Mouse (Mus musculus): ENCODE measurements around the gene Lmbr1. TPM values are rescaled to one million over a fixed set of nuclear protein-coding genes. Genes with fewer than 3 reads are reported as not detected.

The Lmbr1 gene
- polyA plus RNA-seq, 1 experiment from 2014 or later, result 46.2 TPM

DNA sequence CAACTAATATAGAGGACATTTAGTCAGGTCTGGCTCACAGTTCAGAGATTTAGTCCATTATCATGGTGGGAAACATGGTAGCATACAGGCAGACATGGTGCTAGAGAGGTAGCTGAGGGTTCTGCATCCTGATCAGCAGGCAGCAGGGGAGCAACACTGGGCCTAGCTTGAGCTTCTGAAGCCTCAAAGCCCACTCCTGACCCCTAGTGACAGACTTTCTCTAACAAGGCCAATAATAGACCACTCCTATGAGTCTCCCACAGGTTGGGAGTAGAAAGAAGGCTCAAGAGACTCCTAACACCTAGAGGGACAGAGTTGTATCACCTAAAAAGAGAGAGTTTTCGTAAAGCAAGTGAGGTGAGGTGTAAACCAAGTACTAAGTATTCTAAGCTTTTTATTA, 4.6 kb upstream of the Lmbr1 start:
- 81% methylated on average over 1 of the region's 1 CpGs for WGBS

DNA sequence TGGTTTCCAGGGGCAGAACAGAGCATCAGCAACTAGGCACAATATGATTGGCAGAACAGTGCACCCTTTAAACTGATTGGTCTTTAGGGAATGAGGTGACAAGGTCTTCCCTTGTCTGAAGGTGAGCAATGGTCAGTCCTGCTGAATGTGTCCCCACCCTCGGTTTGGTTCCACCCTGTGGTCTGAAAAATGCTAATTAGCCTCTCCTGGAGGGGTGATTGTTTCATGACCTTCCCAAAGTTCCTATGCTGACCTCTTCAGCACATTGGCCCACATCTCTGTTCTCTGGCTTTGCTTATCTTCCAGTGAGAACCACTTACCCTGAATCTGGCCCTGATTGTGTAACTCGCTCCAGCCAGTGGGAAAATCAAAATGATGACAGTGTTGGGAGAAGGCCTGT, 1.9 kb upstream of the Lmbr1 start:
- H3K9ac ChIP-seq (ENCODE audit: low read depth, low read length), result no peak overlapping the region
- no peak overlapping the region for H3K27ac ChIP-seq (ENCODE audit: low read length)
- H3K27me3 ChIP-seq (ENCODE audit: control insufficient read depth, insufficient read depth, low read depth, low read length), result no peaks in the 10 kb centered on the region
- no peak overlapping the region for H3K4me3 ChIP-seq (ENCODE audit: low read depth, low read length)
- peaks cover 12% of the 10 kb centered on the region for H3K4me1 ChIP-seq (ENCODE audit: control insufficient read depth, insufficient read depth, low read length)
- 79% methylated on average over 2 of the region's 2 CpGs for WGBS
- H3K9me3 ChIP-seq (replicated peaks; ENCODE audit: control insufficient read depth, low read length, poor library complexity, severe bottlenecking), result no peaks in the 10 kb centered on the region
- ATAC-seq, result no peak
- no peaks in the 10 kb centered on the region for H3K36me3 ChIP-seq (ENCODE audit: control insufficient read depth, insufficient read depth, low read length)
- H3K4me2 ChIP-seq (ENCODE audit: low read length), result no peak overlapping the region

More for the DNA sequence above, 4.6 kb upstream of the Lmbr1 start:
- no peaks in the 10 kb centered on the region; the same call in 1 of the 2 replicates for H3K27me3 ChIP-seq (ENCODE audit: control insufficient read depth, insufficient read depth, low read depth, low read length)
- H3K27ac ChIP-seq (ENCODE audit: low read length), result no peak overlapping the region
- H3K4me1 ChIP-seq (ENCODE audit: control insufficient read depth, insufficient read depth, low read length), result peaks cover 6% of the 10 kb centered on the region
- no peak overlapping the region for H3K9ac ChIP-seq (ENCODE audit: low read depth, low read length)
- no peaks in the 10 kb centered on the region for H3K9me3 ChIP-seq (replicated peaks; ENCODE audit: control insufficient read depth, low read length, poor library complexity, severe bottlenecking)
- H3K4me3 ChIP-seq (ENCODE audit: low read depth, low read length), result no peak overlapping the region
- H3K4me2 ChIP-seq (ENCODE audit: low read length), result no peak overlapping the region
- ATAC-seq, result no peak
- no peaks in the 10 kb centered on the region for H3K36me3 ChIP-seq (ENCODE audit: control insufficient read depth, insufficient read depth, low read length)

DNA sequence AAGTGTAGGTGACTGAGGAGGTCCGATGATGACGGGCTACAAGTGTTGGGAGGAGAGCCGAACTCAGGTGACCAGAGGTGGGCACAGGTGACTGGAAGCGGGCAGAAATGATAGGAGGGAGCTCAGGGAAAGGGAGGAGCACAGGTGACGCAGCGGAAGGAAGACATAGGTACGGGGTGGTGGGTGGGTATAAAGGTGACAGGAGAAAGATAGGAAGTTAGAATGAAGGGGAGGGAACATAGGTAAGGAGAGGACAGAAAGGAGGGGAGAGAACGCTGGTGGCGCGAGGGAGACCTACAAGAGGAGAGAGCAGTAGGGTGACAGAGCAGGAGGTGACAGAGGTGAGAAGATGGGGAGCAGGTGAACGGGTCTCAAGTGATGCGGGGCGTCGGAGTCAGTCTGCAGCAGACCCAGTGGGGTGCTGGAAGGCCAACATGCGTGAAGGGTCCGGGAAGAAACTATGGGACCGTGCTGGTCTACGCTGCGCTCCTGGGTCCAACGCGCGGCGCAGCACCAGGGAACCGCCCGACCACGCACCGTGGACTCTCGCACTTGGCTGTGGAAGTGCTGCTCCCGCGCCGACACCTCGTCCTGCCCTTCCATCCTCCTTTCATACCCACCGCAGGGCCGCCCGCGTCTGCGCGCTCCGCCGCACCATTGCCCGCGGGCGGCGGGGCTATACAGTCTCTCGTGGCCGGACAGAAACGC, 446 bp downstream of the Lmbr1 start:
- Histone ChIP-seq H3K9me3 (replicated peaks; ENCODE audit: control insufficient read depth, low read length, poor library complexity, severe bottlenecking) (no peaks in the 10 kb centered on the region), H3K9ac (ENCODE audit: low read depth, low read length) (peak overlapping the region; percentile 97), H3K27ac (ENCODE audit: low read length) (peak overlapping the region; percentile 84), H3K4me2 (ENCODE audit: low read length) (peak overlapping the region; percentile 95), H3K4me1 (ENCODE audit: control insufficient read depth, insufficient read depth, low read length) (peaks cover 12% of the 10 kb centered on the region), H3K27me3 (ENCODE audit: control insufficient read depth, insufficient read depth, low read depth, low read length) (no peaks in the 10 kb centered on the region), H3K36me3 (ENCODE audit: control insufficient read depth, insufficient read depth, low read length) (no peaks in the 10 kb centered on the region), H3K4me3 (ENCODE audit: low read depth, low read length) (peak overlapping the region; percentile 94)
- ATAC-seq, result peak; percentile 89
- WGBS, result under 1% methylated on average over 46 of the region's 47 CpGs

DNA sequence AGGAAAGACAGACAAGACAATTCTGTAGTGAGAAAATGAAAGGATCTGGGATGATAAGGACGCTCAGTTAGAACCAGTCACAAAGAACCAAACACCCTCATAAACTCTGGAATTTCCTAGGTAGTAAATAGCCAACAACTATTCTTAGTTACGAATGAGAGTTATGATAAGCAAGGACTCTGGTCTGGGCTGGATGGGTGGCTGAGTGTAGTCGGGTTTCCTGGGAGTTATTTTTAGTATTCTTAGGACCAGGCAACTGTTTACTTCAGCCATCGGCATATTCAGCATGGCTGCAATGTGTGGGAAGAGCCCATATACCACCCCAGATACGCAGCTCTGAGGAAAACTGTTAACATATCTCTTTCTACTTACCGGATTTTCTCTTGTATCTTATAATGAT, 14.7 kb downstream of the Lmbr1 start:
- Histone ChIP-seq H3K27me3 (ENCODE audit: control insufficient read depth, insufficient read depth, low read depth, low read length) (no peaks in the 10 kb centered on the region), H3K9me3 (replicated peaks; ENCODE audit: control insufficient read depth, low read length, poor library complexity, severe bottlenecking) (no peaks in the 10 kb centered on the region), H3K4me1 (ENCODE audit: control insufficient read depth, insufficient read depth, low read length) (no peaks in the 10 kb centered on the region), H3K4me2 (ENCODE audit: low read length) (no peak overlapping the region), H3K36me3 (ENCODE audit: control insufficient read depth, insufficient read depth, low read length) (peaks cover 28% of the 10 kb centered on the region), H3K9ac (ENCODE audit: low read depth, low read length) (no peak overlapping the region), H3K4me3 (ENCODE audit: low read depth, low read length) (no peak overlapping the region), H3K27ac (ENCODE audit: low read length) (no peak overlapping the region)
- 93% methylated on average over 6 of the region's 6 CpGs for WGBS
- no peak for ATAC-seq

DNA sequence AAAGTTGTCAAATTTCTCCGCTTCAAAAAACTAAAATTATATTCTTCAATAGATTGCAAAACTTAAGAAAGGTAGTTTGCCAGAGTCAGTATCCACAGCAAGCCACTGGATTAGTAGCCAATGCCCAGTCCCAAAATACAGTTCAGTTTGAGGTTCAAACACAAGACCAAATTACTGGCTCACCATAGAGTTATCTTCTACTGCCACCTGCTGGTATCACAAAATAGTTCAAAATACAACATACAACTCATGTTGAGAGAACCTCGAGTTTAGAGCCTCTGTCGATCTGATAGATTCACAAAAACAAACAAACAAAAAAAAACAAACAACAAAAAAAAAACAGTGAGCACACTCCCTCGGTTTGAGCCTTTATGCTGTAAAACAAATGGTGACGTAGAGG, 42.4 kb downstream of the Lmbr1 start:
- H3K4me2 ChIP-seq (ENCODE audit: low read length), result no peak overlapping the region
- H3K36me3 ChIP-seq (ENCODE audit: control insufficient read depth, insufficient read depth, low read length), result no peaks in the 10 kb centered on the region
- no peaks in the 10 kb centered on the region for H3K4me1 ChIP-seq (ENCODE audit: control insufficient read depth, insufficient read depth, low read length)
- H3K9ac ChIP-seq (ENCODE audit: low read depth, low read length), result no peak overlapping the region
- no peaks in the 10 kb centered on the region for H3K27me3 ChIP-seq (ENCODE audit: control insufficient read depth, insufficient read depth, low read depth, low read length)
- no peak for ATAC-seq
- no peak overlapping the region for H3K27ac ChIP-seq (ENCODE audit: low read length)
- no peaks in the 10 kb centered on the region for H3K9me3 ChIP-seq (replicated peaks; ENCODE audit: control insufficient read depth, low read length, poor library complexity, severe bottlenecking)
- H3K4me3 ChIP-seq (ENCODE audit: low read depth, low read length), result no peak overlapping the region
- 66% methylated on average over 5 of the region's 5 CpGs for WGBS

DNA sequence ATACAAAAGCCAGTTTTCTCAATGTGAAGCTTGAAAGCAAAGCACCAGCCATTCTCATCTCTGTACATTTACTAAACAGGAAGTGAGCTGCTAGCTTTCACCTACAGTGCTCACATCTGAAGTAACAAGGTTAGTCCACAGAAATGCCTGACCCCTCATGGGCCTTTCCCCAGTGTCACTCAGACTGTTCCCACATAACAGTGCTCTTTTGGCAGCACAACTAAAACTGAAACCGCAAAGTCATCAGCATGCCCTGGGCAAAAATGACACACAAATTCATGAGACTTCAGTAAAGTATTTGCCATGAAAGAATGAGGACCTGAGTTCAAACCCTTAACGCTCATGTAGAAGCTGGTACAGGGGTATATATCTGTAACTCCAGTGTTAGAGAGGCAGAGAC, 55.7 kb downstream of the Lmbr1 start:
- no peak overlapping the region for H3K4me3 ChIP-seq (ENCODE audit: low read depth, low read length)
- no peak overlapping the region for H3K27ac ChIP-seq (ENCODE audit: low read length)
- no peaks in the 10 kb centered on the region for H3K4me1 ChIP-seq (ENCODE audit: control insufficient read depth, insufficient read depth, low read length)
- no peak overlapping the region for H3K9ac ChIP-seq (ENCODE audit: low read depth, low read length)
- no peak overlapping the region for H3K4me2 ChIP-seq (ENCODE audit: low read length)
- no peak for ATAC-seq
- H3K36me3 ChIP-seq (ENCODE audit: control insufficient read depth, insufficient read depth, low read length), result no peaks in the 10 kb centered on the region
- no peaks in the 10 kb centered on the region for H3K9me3 ChIP-seq (replicated peaks; ENCODE audit: control insufficient read depth, low read length, poor library complexity, severe bottlenecking)
- H3K27me3 ChIP-seq (ENCODE audit: control insufficient read depth, insufficient read depth, low read depth, low read length), result no peaks in the 10 kb centered on the region
- WGBS, result 93% methylated on average over 2 of the region's 2 CpGs

DNA sequence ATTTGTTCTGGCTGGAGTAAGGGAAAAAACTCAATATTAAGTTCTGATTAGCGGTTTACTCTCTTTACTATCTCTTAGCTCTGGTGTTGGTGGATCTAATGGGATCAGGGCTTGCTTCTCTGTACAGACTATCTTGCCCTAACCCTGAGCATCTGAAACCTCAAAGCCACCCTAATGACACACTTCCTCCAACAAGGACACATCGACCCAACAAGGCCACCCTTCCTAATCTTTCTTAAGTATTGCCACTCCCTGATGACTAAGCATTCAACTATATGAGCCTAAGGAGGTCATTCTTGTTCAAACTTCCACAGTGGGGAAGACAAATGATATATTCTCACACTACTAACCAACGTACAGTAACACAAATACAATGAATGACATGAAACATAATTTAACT, 69.0 kb downstream of the Lmbr1 start:
- H3K27me3 ChIP-seq (ENCODE audit: control insufficient read depth, insufficient read depth, low read depth, low read length), result no peaks in the 10 kb centered on the region
- H3K4me1 ChIP-seq (ENCODE audit: control insufficient read depth, insufficient read depth, low read length), result no peaks in the 10 kb centered on the region
- no peak overlapping the region for H3K4me3 ChIP-seq (ENCODE audit: low read depth, low read length)
- no peak for ATAC-seq
- no peaks in the 10 kb centered on the region for H3K9me3 ChIP-seq (replicated peaks; ENCODE audit: control insufficient read depth, low read length, poor library complexity, severe bottlenecking)
- H3K36me3 ChIP-seq (ENCODE audit: control insufficient read depth, insufficient read depth, low read length), result no peaks in the 10 kb centered on the region; the same call in 1 of the 2 replicates
- WGBS, result 92% methylated on average over 3 of the region's 3 CpGs
- no peak overlapping the region for H3K4me2 ChIP-seq (ENCODE audit: low read length)
- H3K27ac ChIP-seq (ENCODE audit: low read length), result no peak overlapping the region
- no peak overlapping the region for H3K9ac ChIP-seq (ENCODE audit: low read depth, low read length)

DNA sequence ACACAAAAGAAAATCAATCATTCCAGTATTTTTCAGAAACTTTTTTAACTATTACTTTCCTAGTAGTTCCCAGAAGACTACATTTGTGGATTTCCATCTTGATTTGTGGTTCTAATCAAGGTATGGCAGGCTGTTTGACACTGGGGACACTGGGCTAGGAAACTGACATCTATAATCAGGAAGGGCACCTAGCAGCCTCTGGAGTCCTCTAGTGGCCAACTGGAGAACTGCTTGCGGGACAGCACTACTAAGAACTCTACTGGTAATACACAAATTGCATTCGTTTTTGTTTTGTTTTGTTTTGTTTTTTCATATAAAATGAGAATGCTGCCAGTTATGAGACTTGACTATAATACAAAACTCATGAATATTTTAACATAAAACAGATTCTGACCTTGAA, 85.0 kb downstream of the Lmbr1 start:
- WGBS, result 25% methylated on average over 2 of the region's 2 CpGs
- Histone ChIP-seq H3K36me3 (ENCODE audit: control insufficient read depth, insufficient read depth, low read length) (no peaks in the 10 kb centered on the region), H3K27me3 (ENCODE audit: control insufficient read depth, insufficient read depth, low read depth, low read length) (no peaks in the 10 kb centered on the region), H3K9ac (ENCODE audit: low read depth, low read length) (no peak overlapping the region), H3K9me3 (replicated peaks; ENCODE audit: control insufficient read depth, low read length, poor library complexity, severe bottlenecking) (no peaks in the 10 kb centered on the region), H3K4me3 (ENCODE audit: low read depth, low read length) (no peak overlapping the region), H3K27ac (ENCODE audit: low read length) (no peak overlapping the region), H3K4me2 (ENCODE audit: low read length) (no peak overlapping the region), H3K4me1 (ENCODE audit: control insufficient read depth, insufficient read depth, low read length) (no peaks in the 10 kb centered on the region)
- ATAC-seq, result no peak

DNA sequence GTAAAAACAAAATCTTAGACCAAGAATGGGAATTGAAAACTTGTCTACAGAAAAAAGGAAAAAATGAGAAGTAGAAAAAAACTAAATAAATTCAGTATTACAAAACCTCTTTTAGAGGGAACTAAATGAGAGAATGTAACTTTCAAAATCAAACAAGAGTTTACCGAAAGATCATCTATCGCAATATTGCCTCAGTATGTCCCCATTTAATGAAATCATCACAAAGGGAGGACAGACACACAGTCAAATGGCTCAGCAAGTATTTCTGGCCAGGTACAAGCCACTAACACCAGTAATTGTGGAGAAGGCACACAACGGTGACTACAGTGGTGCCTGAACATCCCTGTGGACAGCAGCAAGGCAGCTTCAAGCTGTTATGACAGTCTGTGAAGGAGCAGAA, 88.1 kb downstream of the Lmbr1 start:
- Histone ChIP-seq H3K36me3 (ENCODE audit: control insufficient read depth, insufficient read depth, low read length) (no peaks in the 10 kb centered on the region), H3K9me3 (replicated peaks; ENCODE audit: control insufficient read depth, low read length, poor library complexity, severe bottlenecking) (no peaks in the 10 kb centered on the region), H3K27ac (ENCODE audit: low read length) (no peak overlapping the region), H3K27me3 (ENCODE audit: control insufficient read depth, insufficient read depth, low read depth, low read length) (no peaks in the 10 kb centered on the region), H3K4me1 (ENCODE audit: control insufficient read depth, insufficient read depth, low read length) (no peaks in the 10 kb centered on the region), H3K9ac (ENCODE audit: low read depth, low read length) (no peak overlapping the region), H3K4me2 (ENCODE audit: low read length) (no peak overlapping the region), H3K4me3 (ENCODE audit: low read depth, low read length) (no peak overlapping the region)
- no peak for ATAC-seq
- WGBS, result 95% methylated on average over 3 of the region's 3 CpGs
